20 mouse cellular contexts compared by ENCODE assay signal in genomic region chr13:95288027-95288426, GRCm38 (mm10).
"Had no signal": no experiment of that assay in that cellular context is flagged by ENCODE, and none has a peak within 500 bp of the region (broad histone marks: within the 10 kb centered on the region; RNA-seq: fewer than 3 reads in every experiment).

No protein-coding gene starts in this region.

- H3K9me3 ChIP-seq: limb, embryonic 12.5 days; limb, embryonic 15.5 days; liver, embryonic 13.5 days; midbrain, embryonic 12.5 days; midbrain, embryonic 15.5 days; neural tube, embryonic 13.5 days; stomach, embryonic 15.5 days had no signal

- H3K36me3 ChIP-seq: limb, embryonic 12.5 days; limb, embryonic 15.5 days; liver, embryonic 13.5 days; midbrain, embryonic 12.5 days; midbrain, embryonic 15.5 days; neural tube, embryonic 13.5 days; stomach, embryonic 15.5 days had no signal

- ATAC-seq: hindbrain, postnatal 0 days; inflammation-experienced regulatory T-cells, adult 6 months; midbrain, embryonic 15.5 days had no signal

- H3K27ac ChIP-seq: hindbrain, embryonic 14.5 days; hindbrain, postnatal 0 days; layer of hippocampus, adult 2 months; limb, embryonic 12.5 days; limb, embryonic 15.5 days; liver, embryonic 13.5 days; midbrain, embryonic 12.5 days; midbrain, embryonic 15.5 days; neural tube, embryonic 13.5 days; stomach, embryonic 15.5 days had no signal

- H3K4me3 ChIP-seq: layer of hippocampus, adult 2 months; limb, embryonic 12.5 days; limb, embryonic 15.5 days; liver, embryonic 13.5 days; midbrain, embryonic 12.5 days; midbrain, embryonic 15.5 days; myocyte; neural tube, embryonic 13.5 days; stomach, embryonic 15.5 days had no signal

- H3K27me3 ChIP-seq: limb, embryonic 12.5 days; limb, embryonic 15.5 days; liver, embryonic 13.5 days; midbrain, embryonic 12.5 days; midbrain, embryonic 15.5 days; stomach, embryonic 15.5 days had no signal

- H3K9ac ChIP-seq: hindbrain, embryonic 14.5 days; limb, embryonic 12.5 days; limb, embryonic 15.5 days; liver, embryonic 13.5 days; midbrain, embryonic 12.5 days; midbrain, embryonic 15.5 days; neural tube, embryonic 13.5 days; stomach, embryonic 15.5 days had no signal

- DNase-seq: layer of hippocampus, adult 9-11 months; left cerebral cortex, postnatal 4 days; liver, embryonic 13.5 days; lung, adult 2 months; lung, postnatal 14 days; lung, postnatal 4 days; right cerebral cortex, postnatal 25 days; spleen, adult 18-20 months; thymus, postnatal 25 days had no signal

- H3K4me2 ChIP-seq: hindbrain, embryonic 14.5 days; limb, embryonic 12.5 days; limb, embryonic 15.5 days; liver, embryonic 13.5 days; midbrain, embryonic 12.5 days; midbrain, embryonic 15.5 days; neural tube, embryonic 13.5 days; stomach, embryonic 15.5 days had no signal

- H3K4me1 ChIP-seq: limb, embryonic 15.5 days; liver, embryonic 13.5 days; midbrain, embryonic 12.5 days; midbrain, embryonic 15.5 days; neural tube, embryonic 13.5 days; stomach, embryonic 15.5 days had no signal
